Mouse (Mus musculus) right cerebral cortex, adult 18-20 months (tissue): ENCODE results near the gene Slc5a2.

Experiments used
- DNase-seq: peaks from one replicate; pipeline ENCODE4 v3.0.0; 2022; ENCODE audit warnings: mixed read lengths

Gene Slc5a2

DNA sequence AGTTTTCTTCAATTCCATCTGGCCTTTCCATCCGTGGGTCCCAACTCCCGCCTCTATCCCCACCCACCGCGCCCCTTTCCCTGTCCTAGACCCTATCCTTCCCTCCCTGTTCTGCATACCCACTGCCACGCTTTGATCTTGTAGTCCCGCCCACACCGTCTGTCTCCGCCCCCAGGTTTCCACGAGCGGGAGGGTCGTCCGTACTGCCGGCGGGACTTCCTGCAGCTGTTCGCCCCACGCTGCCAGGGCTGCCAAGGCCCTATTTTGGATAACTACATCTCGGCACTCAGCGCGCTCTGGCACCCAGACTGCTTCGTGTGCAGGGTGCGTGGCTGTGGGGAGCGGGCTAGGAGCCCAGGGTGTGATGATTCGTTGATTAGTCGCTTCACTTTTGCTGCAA lies 12.8 kb upstream of the Slc5a2 start:
- peak; percentile 85 for DNase-seq

DNA sequence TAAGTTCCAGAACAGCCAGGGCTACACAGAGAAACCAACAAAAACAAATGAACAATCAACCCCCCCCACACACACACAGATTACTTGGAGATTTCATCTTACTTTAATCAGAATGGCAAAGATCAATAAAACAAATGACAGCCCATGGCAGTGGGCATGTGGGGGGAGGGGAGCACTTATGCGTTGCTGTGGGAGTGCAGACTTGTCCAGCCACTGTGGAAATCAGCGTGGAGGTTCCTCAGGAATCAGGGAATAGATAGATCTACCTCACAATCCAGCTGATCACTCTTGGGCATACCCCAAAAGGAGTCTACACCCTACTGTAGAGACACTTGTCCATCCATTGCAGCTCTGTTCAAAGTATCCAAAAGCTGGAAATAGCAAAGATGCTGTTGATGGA lies 10.5 kb upstream of the Slc5a2 start:
- DNase-seq = no peak

DNA sequence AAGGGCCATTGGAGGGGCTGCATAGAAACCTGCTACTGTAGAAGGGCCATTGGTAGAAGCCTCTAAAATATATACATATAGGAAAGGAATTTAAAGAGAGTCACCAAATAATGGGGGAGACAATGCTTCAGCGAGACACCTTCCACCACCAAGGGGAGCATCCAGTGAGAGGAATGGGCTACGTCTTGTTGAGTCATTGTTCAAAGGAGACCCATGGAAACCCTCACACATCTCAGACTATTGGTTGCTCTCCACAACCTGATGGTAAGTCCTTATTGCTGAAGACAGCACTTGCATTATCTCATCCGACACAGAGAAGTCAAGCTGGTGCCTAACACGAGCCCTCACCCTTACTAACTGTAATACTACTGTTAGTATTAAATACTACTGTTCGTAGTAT lies 9.7 kb upstream of the Slc5a2 start:
- no peak for DNase-seq

DNA sequence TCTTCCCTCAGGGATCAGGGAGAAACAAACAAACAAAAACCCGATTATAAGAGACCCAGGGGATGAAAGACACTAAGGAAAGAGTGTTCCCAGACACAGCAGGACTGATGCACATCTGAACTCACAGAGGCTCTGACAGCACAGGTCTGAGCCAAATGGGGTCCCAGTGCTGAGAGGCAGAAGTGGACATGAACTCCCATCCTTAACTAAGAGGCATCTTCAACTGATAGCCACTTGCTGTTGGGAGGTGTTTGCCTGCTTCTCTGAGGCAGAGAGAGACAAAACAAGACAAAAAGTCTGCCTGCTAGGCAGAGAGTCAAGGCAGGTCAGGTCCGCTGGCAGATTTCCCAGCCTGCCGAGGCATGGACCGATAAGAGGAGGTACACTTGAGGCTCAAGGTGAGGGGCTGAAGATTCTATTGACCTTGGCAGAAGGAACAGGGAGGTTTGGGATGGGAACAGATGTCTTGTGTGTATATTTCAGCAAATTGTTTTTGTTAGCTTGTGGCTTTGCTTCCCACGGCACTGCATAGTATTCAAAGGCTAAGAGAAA lies 8.6 kb upstream of the Slc5a2 start:
- DNase-seq = no peak

DNA sequence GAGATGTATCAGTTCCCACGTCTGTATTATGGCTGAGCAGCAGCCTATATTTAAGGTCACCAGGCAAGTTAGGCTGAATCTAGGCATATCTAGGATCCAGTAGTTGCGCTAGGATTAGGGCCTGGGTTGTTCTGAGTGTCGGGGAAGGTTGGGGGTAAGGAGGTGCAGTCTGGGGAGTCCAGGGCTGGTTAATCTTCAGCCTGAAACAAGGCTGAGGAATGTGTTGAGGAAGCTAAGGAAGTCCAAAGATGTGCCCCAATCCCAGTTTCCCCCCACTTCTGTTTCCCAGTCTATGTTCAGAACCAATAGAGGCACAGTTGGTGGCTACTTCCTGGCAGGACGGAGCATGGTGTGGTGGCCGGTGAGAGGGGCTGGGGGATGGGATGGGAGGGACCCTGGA lies 599 bp downstream of the Slc5a2 start:
- no peak for DNase-seq

DNA sequence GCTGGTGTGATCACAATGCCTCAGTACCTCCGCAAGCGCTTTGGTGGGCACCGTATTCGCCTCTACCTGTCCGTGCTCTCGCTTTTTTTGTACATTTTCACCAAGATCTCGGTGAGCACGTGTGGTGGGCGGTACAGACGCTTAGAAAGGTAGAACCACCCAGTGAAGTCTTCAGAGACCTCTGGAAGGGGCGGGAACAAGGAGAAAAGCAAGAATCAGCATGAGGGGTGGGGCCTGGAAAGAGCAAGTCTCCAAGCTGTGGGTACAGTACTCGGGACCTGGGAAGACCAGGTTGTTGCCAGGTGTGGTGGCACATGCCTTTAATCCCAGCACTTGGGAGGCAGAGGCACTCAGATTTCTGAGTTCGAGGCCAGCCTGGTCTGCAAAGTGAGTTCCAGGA lies 1.9 kb downstream of the Slc5a2 start:
- no peak for DNase-seq

DNA sequence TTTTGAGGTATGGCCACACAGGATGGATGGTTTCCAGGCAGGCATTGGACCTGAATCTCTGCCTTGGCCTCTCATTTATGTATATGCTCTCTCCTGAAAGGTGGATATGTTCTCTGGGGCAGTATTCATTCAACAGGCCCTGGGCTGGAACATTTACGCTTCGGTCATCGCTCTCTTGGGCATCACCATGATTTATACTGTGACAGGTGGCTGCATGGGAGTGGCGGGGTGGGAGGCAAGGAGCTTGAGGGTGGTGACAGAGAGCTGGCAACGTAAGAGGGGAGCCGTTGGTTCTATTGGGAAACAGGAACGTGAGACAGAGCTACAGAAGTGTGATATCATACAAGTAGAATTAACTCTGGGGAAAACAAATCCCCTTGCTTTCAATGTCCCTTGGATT lies 2.4 kb downstream of the Slc5a2 start:
- DNase-seq = no peak

DNA sequence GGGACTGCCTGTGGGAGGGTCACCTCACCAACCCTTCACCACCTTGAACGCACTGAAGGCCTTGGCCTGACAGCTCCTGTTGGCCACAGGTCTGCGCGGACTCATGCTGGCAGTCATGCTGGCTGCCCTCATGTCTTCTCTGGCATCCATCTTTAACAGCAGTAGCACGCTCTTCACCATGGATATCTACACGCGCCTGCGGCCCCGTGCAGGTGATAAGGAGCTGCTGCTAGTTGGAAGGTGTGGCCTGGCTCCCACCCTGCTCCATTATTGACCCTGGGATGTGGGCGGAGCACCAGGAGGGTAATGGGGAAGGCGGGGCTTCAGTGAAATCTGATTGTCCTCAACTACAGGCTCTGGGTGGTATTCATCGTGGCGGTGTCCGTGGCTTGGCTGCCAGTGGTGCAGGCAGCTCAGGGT lies 5.0 kb downstream of the Slc5a2 start:
- DNase-seq = no peak

DNA sequence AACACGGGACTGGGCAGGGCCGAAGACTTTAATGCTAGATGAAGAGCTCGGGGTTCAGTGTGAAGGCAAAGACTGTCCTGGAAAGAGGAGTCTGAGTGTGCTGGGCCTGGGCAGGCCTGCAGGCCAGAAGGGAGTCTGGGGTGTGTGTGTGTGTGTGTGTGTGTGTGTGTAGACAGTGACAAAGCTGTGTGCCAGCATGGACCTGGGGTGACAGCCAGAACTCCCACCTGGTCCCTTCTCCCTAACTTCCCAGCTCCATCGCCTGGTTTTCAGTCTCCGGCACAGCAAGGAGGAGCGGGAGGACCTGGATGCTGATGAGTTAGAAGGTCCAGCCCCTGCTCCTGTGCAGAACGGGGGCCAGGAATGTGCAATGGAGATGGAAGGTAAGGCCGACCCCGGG lies 6.0 kb downstream of the Slc5a2 start:
- DNase-seq = no peak

DNA sequence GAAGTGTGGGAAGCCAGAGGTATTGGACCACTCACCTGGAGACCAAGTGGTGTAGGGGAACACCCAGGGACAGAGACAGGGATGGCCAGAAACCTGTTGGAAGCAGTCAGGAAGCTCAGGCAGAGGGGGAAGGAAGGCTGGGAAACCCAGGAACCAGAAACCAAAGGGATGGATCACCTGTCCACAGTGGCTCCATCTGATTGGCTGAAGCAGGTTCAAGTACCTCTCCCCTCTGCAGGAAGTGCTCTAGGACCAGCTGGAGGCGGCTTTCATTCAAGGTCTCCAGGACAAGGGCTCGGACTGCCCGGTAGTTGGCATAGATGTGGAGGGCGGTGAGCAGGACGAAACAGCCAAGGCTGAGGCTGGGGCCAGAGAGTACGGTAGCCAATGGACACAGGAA lies 10.6 kb downstream of the Slc5a2 start:
- no peak for DNase-seq

DNA sequence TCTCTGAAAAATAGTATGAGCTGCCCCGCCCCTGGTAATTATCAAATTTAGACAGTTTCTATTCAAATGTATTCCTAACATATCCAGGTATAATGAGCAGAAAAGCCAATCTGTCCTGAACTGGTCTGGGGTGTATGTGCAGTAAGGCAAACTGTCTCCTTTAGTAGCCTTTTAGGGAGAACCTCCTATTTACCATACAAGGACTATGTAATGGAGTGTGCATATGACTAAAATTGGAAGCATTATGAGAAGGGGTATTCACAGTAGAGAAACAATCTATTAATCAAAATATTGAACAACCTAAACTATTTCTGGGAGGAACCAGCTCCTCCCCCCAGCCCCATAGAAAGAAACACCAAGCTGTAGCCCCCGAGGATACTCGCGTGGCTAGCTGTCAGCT lies 14.3 kb downstream of the Slc5a2 start:
- no peak for DNase-seq

DNA sequence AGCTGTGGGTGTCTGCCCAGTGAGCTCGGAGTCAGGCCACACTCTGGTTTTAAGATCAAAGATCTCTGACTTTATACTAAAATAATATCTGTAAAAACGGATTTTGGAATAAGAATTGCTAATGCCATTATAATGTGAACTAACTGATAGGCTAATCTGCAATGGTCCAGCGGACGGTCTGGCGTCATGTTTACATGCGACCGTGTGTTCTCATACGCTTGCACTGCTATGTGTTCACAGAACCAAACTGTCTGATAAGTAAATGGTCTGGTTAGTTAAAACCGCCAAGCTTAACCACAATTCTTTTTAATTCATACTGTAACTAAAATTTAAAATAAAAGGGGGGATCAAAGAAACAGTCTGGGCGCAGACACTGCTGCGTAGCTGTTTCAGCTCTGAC lies 16.3 kb downstream of the Slc5a2 start:
- DNase-seq = no peak

DNA sequence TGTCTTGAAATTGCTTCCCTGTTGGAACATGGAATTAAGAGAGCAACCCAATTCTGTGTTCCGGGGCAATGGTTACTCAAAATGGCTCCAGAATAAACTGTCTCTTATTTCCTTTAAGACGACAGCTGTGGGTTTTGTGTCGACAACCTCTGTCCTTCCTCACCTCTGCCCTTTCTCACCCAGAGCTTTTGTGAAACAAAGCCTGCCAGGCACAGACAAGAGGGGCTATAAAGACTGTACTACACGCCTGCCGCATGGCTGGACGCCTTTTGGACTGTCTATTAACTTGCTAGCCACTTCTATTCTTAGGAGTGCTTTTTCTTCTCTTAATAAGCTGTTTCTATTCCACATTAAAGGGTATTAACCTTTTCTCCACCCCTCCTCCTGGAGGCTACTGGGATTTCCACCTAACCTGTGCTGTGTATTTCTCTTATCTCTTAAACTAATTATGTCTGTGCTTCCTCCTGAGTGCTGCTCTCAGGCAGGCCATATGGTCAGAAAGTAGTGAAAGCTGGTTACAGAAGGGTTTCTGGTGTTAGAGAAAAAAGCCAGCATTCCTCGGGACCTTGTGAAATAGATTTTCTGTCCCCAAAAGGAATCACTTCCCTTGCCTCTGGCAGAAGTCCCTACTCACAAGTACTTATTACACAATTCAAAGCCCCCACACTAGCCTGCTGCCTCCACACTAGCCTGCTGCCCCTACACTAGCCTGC lies 17.2 kb downstream of the Slc5a2 start:
- no peak for DNase-seq

DNA sequence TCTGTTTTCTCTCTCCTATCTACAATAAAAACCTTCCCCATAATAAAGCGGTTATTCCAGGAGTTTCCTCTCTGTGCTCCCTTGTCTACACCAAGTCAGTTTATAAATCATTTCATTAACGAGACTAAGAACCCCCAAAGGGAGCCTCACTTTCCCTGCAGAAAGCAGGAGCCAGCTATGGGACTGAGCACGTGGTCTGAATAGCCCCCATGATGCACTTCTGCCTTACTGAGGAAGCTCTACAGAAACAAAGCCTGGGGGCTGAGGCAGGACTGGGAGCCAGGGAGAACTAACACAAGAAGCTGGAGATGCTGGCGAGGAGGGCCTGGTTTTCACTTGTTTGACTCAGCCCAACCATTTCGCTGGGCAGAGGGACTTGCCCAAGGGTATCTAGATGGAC lies 18.6 kb downstream of the Slc5a2 start:
- DNase-seq = no peak

DNA sequence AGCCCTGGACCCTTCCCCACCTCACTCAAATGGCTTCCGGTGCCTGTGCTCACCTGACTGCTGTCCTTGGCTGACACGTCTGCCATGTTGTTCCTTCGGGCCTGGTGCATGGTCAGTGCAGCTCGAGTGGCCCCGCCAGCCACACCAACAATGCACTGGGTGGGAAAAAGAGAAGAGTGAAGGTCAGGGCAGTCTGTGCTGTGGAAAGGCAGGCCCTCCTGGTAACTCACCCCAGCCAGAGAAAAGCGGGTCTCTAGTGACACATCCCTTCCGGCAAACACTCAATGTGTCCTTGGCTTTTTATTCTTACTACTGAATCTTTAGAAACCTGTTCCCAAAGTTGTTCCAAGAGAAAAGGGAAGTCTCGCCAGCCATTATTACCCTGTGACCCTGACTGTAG lies 19.6 kb downstream of the Slc5a2 start:
- DNase-seq = no peak

DNA sequence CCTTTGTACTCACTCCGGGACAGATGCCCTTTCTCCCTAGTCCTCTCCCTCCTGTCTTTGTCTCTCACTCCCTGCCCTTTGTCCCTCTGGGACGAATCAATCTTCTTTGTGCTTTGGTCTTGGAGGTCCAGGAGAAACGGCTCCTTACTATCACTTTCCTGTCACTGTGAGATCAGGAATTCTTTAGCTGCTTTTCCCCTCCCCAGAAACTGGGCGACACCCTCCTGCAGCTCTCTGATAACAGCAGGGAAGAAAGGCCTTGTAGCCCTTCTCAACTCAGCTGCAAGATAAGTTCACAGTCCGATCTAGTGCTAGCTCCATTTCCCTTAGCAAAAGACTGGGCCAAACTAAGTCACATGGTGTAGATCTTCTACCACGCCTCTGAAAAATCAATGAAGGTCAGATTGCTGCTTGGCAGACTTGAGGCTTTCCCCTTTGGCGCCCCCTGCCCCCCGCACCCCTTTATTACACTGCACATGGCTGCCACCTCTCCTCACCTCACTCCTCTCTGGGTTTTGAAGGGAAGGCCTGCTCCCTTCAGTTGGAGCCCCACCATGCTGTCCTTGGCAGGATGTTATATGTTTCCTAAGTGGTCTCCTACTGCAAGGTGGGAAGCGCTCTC lies 23.6 kb downstream of the Slc5a2 start:
- no peak for DNase-seq

DNA sequence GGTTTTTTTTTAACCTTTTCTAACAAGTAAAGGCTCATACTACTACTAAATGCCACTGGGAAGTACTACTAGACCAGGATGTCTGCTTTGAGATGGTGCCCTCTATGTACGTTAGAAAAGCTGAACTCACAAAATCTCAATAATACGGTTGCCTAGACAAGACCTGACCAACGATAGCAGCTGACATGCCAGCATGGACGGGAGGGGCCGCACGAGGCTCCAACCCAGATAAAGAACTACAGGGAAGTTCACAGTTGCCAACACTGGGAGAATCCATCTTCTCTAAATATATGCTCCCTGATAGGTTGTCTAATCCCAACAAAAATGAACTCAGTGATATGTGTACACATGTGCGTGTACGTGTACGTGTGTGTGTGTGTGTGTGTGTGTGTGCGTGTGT lies 29.3 kb downstream of the Slc5a2 start:
- no peak for DNase-seq

DNA sequence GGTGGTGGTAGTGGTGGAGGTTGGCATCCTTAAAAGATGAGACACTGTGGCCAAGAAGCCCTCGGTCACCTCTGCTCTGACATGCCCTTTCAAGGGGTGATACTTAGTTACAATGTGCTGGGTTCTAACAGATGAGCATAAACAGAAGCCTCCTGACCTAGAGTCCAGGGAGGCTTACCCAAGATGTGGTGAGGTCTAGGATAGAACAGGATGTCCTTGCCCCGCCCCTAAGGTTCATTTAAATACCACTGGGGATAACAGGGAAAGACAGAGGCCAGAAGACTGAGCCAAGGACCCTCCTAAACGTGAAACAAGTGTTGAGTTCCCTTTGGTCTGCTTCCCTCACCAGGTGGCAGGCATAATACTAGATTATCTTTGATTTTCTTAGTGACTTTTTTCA lies 31.1 kb downstream of the Slc5a2 start:
- DNase-seq = no peak

DNA sequence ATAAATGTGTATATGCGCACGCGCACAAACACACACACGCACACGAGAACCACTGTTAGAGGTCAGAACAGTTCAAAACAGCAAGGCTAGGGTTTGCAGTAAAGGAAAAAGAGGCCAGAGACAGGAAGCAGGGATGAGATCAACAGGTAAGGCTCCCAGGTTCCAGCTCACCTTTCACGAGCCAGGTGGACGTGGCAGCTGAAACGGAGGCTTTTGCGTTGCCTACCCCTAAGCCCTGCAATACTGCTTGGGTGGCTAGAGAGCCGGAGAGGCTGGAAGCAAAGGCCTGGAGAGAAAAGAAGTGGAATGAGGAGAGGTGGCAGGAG lies 31.8 kb downstream of the Slc5a2 start:
- DNase-seq = no peak

DNA sequence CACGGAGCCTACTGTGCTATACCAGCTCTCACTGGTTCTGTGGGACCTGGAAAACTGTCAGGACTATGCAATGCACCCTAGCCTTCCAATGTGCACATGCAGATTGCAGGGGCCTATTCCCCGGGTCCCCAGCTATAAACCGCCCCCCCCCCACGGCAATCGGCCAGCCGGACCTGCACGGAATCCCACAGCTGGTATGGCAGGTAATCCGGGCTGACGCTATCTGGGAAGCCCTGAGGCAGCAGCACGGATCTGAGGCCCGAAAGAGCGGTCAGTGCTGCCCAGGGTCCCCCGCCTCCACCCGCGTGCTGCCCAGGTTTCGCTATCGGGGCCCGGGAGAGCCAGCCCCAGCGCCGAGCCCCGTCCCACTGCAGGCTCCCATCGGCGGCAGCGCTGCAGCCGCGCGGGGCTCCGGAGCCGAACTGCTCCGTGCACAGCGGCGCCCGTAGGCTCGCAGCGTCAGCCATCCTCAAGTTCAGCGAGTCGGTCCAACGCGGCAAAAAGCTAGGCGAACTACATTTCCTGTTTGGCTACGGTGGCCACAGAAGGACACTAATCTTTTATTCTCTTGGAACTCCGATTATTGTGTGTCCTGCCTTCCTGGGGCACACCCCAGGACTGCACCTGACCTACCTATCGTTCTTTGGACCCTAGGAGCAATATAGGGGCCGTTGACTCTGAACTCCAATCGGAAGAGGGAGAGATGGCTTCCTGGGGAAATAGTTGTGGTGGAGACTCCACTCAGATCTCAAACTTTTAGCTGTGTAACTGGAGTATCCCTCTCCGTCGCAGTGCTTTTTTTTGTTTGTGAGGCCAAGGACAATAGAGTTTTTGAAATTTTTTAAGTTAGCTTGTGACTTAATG lies 32.4 kb downstream of the Slc5a2 start, which contains the start of gene BC017158:
TSS of gene BC017158 (minus strand) at position 554 of the 864 bp plus-strand sequence.
- DNase-seq = peak; percentile 86

DNA sequence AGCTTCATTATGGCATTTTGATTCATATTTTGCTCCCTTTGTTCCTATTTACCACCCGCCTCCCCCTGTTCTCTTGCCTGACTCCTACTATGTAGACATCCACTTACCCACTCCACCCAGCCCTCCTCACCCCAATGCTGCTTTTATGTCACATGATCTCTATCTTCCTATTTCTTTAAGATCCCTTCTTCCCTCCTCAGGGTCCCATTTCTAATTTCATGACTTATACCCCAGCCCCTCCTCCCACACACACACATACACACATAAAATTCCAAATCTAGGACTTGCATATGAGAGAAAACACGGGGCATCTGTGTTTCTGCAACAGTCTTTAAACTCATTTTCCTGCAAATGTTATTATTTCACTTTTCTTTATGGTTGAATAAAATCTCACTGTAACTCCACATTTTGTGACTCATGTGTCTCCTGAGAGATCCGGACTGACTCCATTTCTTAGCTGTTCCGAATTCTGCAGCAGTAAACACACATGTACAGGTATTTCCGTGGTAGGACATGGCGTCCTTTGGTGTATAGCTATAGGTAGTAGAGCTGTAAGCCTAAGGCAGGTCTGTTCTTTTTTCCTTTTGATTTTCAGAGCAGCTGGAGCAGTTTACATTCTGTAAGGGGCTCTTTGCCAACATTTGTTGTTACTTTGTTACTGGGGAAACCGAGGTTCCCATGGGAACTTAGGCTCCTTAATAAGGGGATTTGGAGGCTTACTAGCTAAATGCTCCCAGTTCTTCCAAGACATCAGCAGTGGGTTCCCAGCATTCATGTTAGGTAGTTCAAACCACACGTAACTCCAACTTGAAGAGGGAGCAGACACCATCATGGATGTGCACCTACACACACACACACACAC lies 33.3 kb downstream of the Slc5a2 start:
- no peak for DNase-seq

DNA sequence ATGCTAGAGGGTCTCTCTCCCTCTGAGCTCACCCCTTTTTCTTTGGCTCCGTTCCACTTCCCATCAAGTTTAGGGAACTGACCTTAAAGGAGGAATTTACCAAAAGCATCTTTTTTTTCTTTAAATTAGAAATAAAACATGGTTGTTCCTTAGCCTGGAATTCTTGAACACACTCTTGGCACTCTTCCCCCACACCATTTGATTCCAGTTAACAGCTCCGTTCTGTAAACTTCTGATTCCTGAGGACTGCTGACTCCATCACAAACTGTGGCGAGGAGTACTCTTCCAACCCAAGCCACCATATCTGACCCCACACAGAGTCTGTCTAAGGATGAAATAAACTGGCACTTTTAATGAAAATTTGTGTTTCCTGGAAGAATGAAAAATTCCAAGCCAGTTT lies 35.5 kb downstream of the Slc5a2 start:
- DNase-seq = no peak

DNA sequence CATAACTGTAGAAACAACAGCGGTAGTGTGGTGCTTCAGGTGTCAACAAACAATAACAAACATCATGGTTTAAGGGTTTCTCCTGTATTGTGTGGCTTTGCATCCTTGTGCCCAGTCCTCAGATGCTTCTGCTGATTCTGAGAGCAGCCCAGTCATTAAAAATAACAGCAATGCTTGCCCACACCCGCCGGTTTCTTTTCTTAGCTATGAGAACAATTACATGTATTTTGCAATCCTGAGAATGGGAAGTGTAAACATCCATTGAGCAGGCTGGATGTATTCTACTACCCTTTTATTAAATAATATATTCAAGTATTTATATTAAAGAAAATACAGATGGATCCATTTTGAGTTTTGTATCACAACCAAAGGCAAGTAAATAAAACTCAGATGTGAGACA lies 36.7 kb downstream of the Slc5a2 start:
- DNase-seq = no peak
